Comparison of ENCODE assay signal across 13 mouse cellular contexts in genomic region chr7:130178991-130179390, GRCm38 (mm10).
DNase-seq lines count a peak whose midpoint lies in the region; ATAC-seq and TF ChIP-seq lines count a peak whose summit lies in the region.
"Had no signal": no experiment of that assay in that cellular context is flagged by ENCODE, and none has a peak within 500 bp of the region (broad histone marks: within the 10 kb centered on the region; RNA-seq: fewer than 3 reads in every experiment).

No protein-coding gene starts in this region.

- no peak for TF ChIP-seq POLR2A in cerebellum, adult 2 months (IDR thresholded peaks at IDR 0.05; ENCODE audit: borderline replicate concordance, insufficient read depth, low read length)

- peaks cover 75% of the 10 kb centered on the region for H3K36me3 ChIP-seq in kidney, embryonic 15.5 days

- no peaks in the 10 kb centered on the region for H3K4me1 ChIP-seq in cerebellum, adult 2 months (ENCODE audit: control insufficient read depth, insufficient read depth, low read length)
- H3K4me1 ChIP-seq in kidney, embryonic 15.5 days: peaks cover 26% of the 10 kb centered on the region

- no peak overlapping the region for H3K4me2 ChIP-seq in kidney, embryonic 15.5 days
- H3K4me2 ChIP-seq: forebrain, embryonic 15.5 days; neural tube, embryonic 12.5 days had no signal

- no peaks in the 10 kb centered on the region for H3K9me3 ChIP-seq in kidney, embryonic 15.5 days (replicated peaks)
- H3K9me3 ChIP-seq: forebrain, embryonic 15.5 days; neural tube, embryonic 12.5 days had no signal

- 70% methylated on average over 3 of the region's 3 CpGs for WGBS in cerebellum, adult 2 months
- WGBS in kidney, embryonic 15.5 days: 70% methylated on average over 3 of the region's 3 CpGs

- no peak for ATAC-seq in kidney, embryonic 15.5 days (replicated peaks; ENCODE audit: low FRiP score)
- ATAC-seq: forebrain, embryonic 15.5 days; inflammation-experienced regulatory T-cells, adult 6 months had no signal

- H3K4me3 ChIP-seq in cerebellum, adult 2 months (replicated peaks; ENCODE audit: insufficient read depth, low read depth, low read length): no peak overlapping the region
- H3K4me3 ChIP-seq in kidney, embryonic 15.5 days (replicated peaks): no peak overlapping the region
- H3K4me3 ChIP-seq: forebrain, embryonic 15.5 days; neural tube, embryonic 12.5 days had no signal

- H3K9ac ChIP-seq in kidney, embryonic 15.5 days: no peak overlapping the region
- H3K9ac ChIP-seq: forebrain, embryonic 15.5 days; neural tube, embryonic 12.5 days had no signal

- no peak overlapping the region for H3K27ac ChIP-seq in cerebellum, adult 2 months (ENCODE audit: insufficient read depth, low read length)
- H3K27ac ChIP-seq in kidney, embryonic 15.5 days: no peak overlapping the region
- H3K27ac ChIP-seq: forebrain, embryonic 15.5 days; neural tube, embryonic 12.5 days had no signal

- H3K27me3 ChIP-seq in cerebellum, adult 2 months (ENCODE audit: control insufficient read depth, insufficient read depth, low read length): no peaks in the 10 kb centered on the region; the same call in 1 of the 2 replicates
- no peaks in the 10 kb centered on the region for H3K27me3 ChIP-seq in kidney, embryonic 15.5 days
- H3K27me3 ChIP-seq: forebrain, embryonic 15.5 days; neural tube, embryonic 12.5 days had no signal

- DNase-seq in cerebellum, postnatal 10 days: peak; percentile 25 to 38
- no peak for DNase-seq in cerebellum, adult 2 months
- peak; percentile 55 for DNase-seq in kidney, postnatal 10 days
- peak; percentile 23 for DNase-seq in urinary bladder, postnatal 14 days (ENCODE audit: low spot score)
- DNase-seq in urinary bladder, postnatal 25 days (ENCODE audit: low spot score): no peak
- no peak for DNase-seq in Muller cell, postnatal 12 days (ENCODE audit: inconsistent ontology term)
- DNase-seq in cerebellum, postnatal 4 days (ENCODE audit: low spot score in 2 of 2): no peak
- DNase-seq: B cell, adult 2 months; heart, adult 18-20 months had no signal

- TF ChIP-seq CTCF in cerebellum, adult 2 months (IDR thresholded peaks at IDR 0.05; ENCODE audit: borderline replicate concordance, insufficient read depth, low read depth, low read length): no peak

Comparison
In these comparisons a context has a peak if more than half of its experiments do, and no peak if none do; other contexts are left out.
1. DNase-seq: peak in cerebellum, postnatal 10 days (2 of 2), kidney, postnatal 10 days (single experiment) and urinary bladder, postnatal 14 days (single experiment); none in cerebellum, adult 2 months (0 of 2), urinary bladder, postnatal 25 days (single experiment), Muller cell, postnatal 12 days (single experiment) and cerebellum, postnatal 4 days (0 of 2).